Mouse (Mus musculus) heart, adult 2 months (tissue): ENCODE results near the gene Crip3. TPM values are rescaled to one million over a fixed set of nuclear protein-coding genes. Genes with fewer than 3 reads are reported as not detected.

ENCODE experiments used
- DNase-seq, 2 experiments: peaks; one replicate each; pipeline ENCODE4 v3.0.0; 2021
- H3K27ac ChIP-seq: fragments of 200-600 bp; 2 replicates; pipeline ENCODE4 v1.8.1; 2022
- H3K27me3 ChIP-seq: fragments of 200-500 bp; 2 replicates; pipeline ENCODE4 v1.6.1; 2012; ENCODE audit warnings: mild to moderate bottlenecking, low read length, inconsistent platforms, mixed read lengths; ENCODE audit not compliant: control insufficient read depth, insufficient read depth
- H3K36me3 ChIP-seq: fragments of 200-500 bp; 2 replicates; pipeline ENCODE4 v1.6.1; 2012; ENCODE audit warnings: low read length, inconsistent platforms; ENCODE audit not compliant: control insufficient read depth, insufficient read depth
- H3K4me1 ChIP-seq: fragments of 200-500 bp; 2 replicates; pipeline ENCODE4 v1.6.1; 2011; ENCODE audit warnings: low read length; ENCODE audit not compliant: control insufficient read depth, insufficient read depth
- H3K4me3 ChIP-seq: fragments of 200-600 bp; 2 replicates; pipeline ENCODE4 v1.8.1; 2022
- H3K79me2 ChIP-seq: fragments of 200-500 bp; replicated peaks from 2 replicates; pipeline ENCODE4 v1.6.1; 2012; ENCODE audit warnings: mild to moderate bottlenecking, inconsistent platforms, low read length, moderate library complexity, mixed read lengths; ENCODE audit not compliant: control insufficient read depth, insufficient read depth
- H3K9ac ChIP-seq: fragments of 200-500 bp; 2 replicates; pipeline ENCODE4 v1.6.1; 2012; ENCODE audit warnings: low read depth, mild to moderate bottlenecking, control low read depth, inconsistent platforms, low read length, mixed read lengths
- CTCF ChIP-seq: fragments of 200-600 bp; IDR thresholded peaks from 2 replicates; pipeline ENCODE4 v1.8.1; 2022; ENCODE audit warnings: antibody characterized with exemption, mild to moderate bottlenecking, moderate library complexity
- EP300 ChIP-seq: fragments of 200-500 bp; IDR thresholded peaks from 2 replicates; pipeline ENCODE4 v1.6.1; 2011; ENCODE audit warnings: low read depth, low read length, control low read depth; ENCODE audit not compliant: insufficient read depth
- POLR2A ChIP-seq: fragments of 200-500 bp; IDR thresholded peaks from 2 replicates; pipeline ENCODE4 v1.6.1; 2011; ENCODE audit warnings: mild to moderate bottlenecking, low read depth, low read length, control low read depth; ENCODE audit not compliant: insufficient read depth
- WGBS: fragments of 180-500 bp; shearing (Covaris S2); methylation state at CpG from one replicate; pipeline ENCODE4 v1.1.7; 2018; 5-methylcytosine and 5-hydroxymethylcytosine counted together
- intact Hi-C: fragments of 180-260 bp; cut with DNase I; formaldehyde crosslinking; loops from one replicate; pipeline ENCODE4 v1.15.1; 2025
- long read RNA-seq: library from polyadenylated mRNA; stranded (forward); transcript quantifications from one replicate; pipeline ENCODE4 v2.0.0, GENCODE M21; 2021
- polyA plus RNA-seq: library from polyadenylated mRNA; depleted of rRNA; stranded (reverse); fragments of >200 nt; gene quantifications from 2 replicates; pipeline ENCODE4 v1.2.3, GENCODE M21; 2012; rRNA removed
- total RNA-seq, 2 experiments: library from RNA; stranded (reverse); gene quantifications; 2 replicates each; pipeline ENCODE4 v1.2.3; 2021

Gene Crip3
- under 1 TPM; 0.76 to 0.82 TPM for total RNA-seq
- 3.5 and 3.8 TPM in 2 replicates for polyA plus RNA-seq
- long read RNA-seq = 0 reads

DNA sequence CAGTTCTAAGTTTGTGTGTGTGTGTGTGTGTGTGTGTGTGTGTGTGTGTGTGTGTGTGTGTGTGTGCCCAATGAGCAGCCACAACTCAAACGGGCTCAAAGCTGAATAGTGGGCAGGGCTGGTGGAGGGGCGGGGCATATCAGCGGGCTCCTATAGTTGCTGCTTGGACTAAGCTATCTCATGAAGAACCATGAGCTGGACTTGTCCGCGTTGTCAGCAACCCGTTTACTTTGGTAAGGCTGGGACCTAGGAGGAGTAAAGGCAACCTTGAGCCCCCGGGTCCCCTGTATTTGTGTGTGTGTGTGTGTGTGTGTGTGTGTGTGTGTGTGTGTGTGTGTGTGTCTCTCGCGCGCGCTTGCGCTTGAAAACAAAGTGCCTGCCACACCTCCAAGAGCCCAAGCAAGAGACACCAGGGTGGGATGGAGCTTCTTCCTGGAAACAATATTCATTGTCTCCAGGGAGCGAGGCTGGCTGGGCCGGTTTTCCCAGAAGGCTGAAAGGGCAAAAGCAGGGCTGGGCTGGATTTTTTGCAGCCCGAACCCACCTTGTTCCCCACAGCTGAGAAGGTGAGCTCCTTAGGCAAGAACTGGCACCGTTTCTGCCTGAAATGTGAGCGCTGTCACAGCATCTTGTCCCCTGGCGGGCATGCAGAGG, at the start of gene Crip3:
Gene Crip3, plus strand, starts transcription at position 166 of the 654 bp plus-strand sequence.
- Histone ChIP-seq H3K27me3 (no peaks in the 10 kb centered on the region), H3K79me2 (no peaks in the 10 kb centered on the region), H3K9ac (no peak within 1 kb of the TSS), H3K4me3 (no peak within 1 kb of the TSS), H3K36me3 (no peaks in the 10 kb centered on the region), H3K4me1 (peaks cover 1% of the 10 kb centered on the region), H3K27ac (no peak within 1 kb of the TSS)
- intact Hi-C loops = no loop called here
- DNase-seq = no peak
- TF ChIP-seq CTCF = no peak
- no peak for TF ChIP-seq EP300
- no peak for TF ChIP-seq POLR2A
- WGBS = 26% methylated on average over 18 of the region's 18 CpGs

- under 1% methylated on average over 85 of the region's 105 CpGs for WGBS
- peak within 1 kb of the TSS; percentile 80 for H3K4me3 ChIP-seq
- TF ChIP-seq CTCF (peak; percentile 37), EP300 (no peak), POLR2A (peak; percentile 53)
- peaks cover 4% of the 10 kb centered on the region for H3K36me3 ChIP-seq
- H3K27me3 ChIP-seq = no peaks in the 10 kb centered on the region
- peak within 1 kb of the TSS; percentile 97 for H3K9ac ChIP-seq
- intact Hi-C loops = loop anchor here (2.0 to 5.0 kb wide), 3 partner anchors 55 to 136 kb away; partner anchors contain the start of genes Abcc10, Polr1c and Yipf3
- H3K4me1 ChIP-seq = peaks cover 2% of the 10 kb centered on the region; the same call in 1 of the 2 replicates
- H3K79me2 ChIP-seq = no peaks in the 10 kb centered on the region
- DNase-seq = peak; percentile 98 to 99
- H3K27ac ChIP-seq = peak within 1 kb of the TSS; percentile 81
Observed at GRCm38 (mm10) chr17:46383294-46384060, 45.2 kb upstream of the Crip3 start, which contains the start of gene Zfp318. Gene Zfp318 (plus strand): TSS chr17:46383731.

- intact Hi-C loops = loop anchor here (5.0 kb wide), 2 partner anchors 117 to 137 kb away; partner anchors contain the start of genes Polr1c and Yipf3
- DNase-seq = peak in 1 of 2 experiments; percentile 64
- WGBS = 1% methylated on average over 70 of the region's 70 CpGs
- Histone ChIP-seq H3K79me2 (0 out of 2 replicates have a peak, but pooled peaks cover 1% of the 10 kb centered on the region), H3K4me3 (peak overlapping the region; percentile 80), H3K27ac (peak overlapping the region; percentile 81), H3K9ac (peak overlapping the region; percentile 97), H3K36me3 (peaks cover 4% of the 10 kb centered on the region), H3K27me3 (no peaks in the 10 kb centered on the region), H3K4me1 (peaks cover 2% of the 10 kb centered on the region; the same call in 1 of the 2 replicates)
- TF ChIP-seq EP300 (no peak), POLR2A (no peak), CTCF (no peak)
Observed at GRCm38 (mm10) chr17:46384061-46384801, 44.5 kb upstream of the Crip3 start.

- no peak for DNase-seq
- Histone ChIP-seq H3K27ac (no peak overlapping the region), H3K27me3 (no peaks in the 10 kb centered on the region), H3K9ac (no peak overlapping the region), H3K4me1 (peaks cover 2% of the 10 kb centered on the region; the same call in 1 of the 2 replicates), H3K4me3 (no peak overlapping the region), H3K79me2 (0 out of 2 replicates have a peak, but pooled peaks cover 1% of the 10 kb centered on the region), H3K36me3 (peaks cover 4% of the 10 kb centered on the region)
- no peak for TF ChIP-seq EP300
- TF ChIP-seq CTCF = no peak
- no peak for TF ChIP-seq POLR2A
- intact Hi-C loops = no loop called here
- WGBS = 34% methylated on average over 3 of the region's 3 CpGs
Observed at GRCm38 (mm10) chr17:46388200-46388599, 40.5 kb upstream of the Crip3 start.

DNA sequence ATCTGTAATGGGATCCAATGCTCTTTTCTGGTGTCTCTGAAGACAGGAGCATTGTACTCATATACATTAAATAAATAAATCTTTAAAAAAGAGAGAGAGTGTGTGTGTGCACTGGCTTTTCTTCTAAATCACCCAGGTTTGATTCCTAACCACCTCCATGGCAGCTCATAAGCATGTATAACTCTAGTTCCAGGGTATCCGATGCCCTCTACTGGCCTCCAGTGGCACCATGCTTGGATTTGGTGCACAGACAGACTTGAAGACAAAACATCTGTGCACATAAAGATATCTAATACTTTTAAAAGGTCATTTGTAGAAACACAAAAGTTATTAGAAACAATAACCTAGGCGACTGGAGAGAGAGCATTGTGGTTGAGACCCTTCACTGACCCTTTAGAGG, 35.7 kb upstream of the Crip3 start:
- Histone ChIP-seq H3K79me2 (0 out of 2 replicates have a peak, but pooled peaks cover 1% of the 10 kb centered on the region), H3K9ac (no peak overlapping the region), H3K27ac (no peak overlapping the region), H3K4me3 (no peak overlapping the region), H3K4me1 (no peaks in the 10 kb centered on the region), H3K36me3 (peaks cover 3% of the 10 kb centered on the region), H3K27me3 (no peaks in the 10 kb centered on the region)
- peak in 1 of 2 experiments; percentile 39 for DNase-seq
- intact Hi-C loops = no loop called here
- WGBS = 55% methylated on average over 2 of the region's 2 CpGs
- peak; percentile 74 for TF ChIP-seq CTCF
- TF ChIP-seq EP300 = no peak
- no peak for TF ChIP-seq POLR2A
